Mouse (Mus musculus): Measurements from ENCODE around the gene Cebpg. TPM values are rescaled to one million over a fixed set of nuclear protein-coding genes. Genes with fewer than 3 reads are reported as not detected.

The Cebpg gene
- polyA plus RNA-seq, 2 experiments = 9.2 to 14.7 TPM

- no peak; the same call in 1 of the 2 replicates for ATAC-seq (ENCODE audit: insufficient read depth)
- Histone ChIP-seq H3K27me3 (ENCODE audit: control insufficient read depth, insufficient read depth, low read length) (no peaks in the 10 kb centered on the region; the same call in 1 of the 2 replicates), H3K9ac (replicated peaks) (no peak overlapping the region), H3K4me3 (ENCODE audit: insufficient read depth in 1 of 2, low read depth in 2 of 2, low read length in 2 of 2) (peak overlapping the region in 1 of 2 experiments; percentile 12; a peak in 1 of 4 replicates), H3K4me2 (ENCODE audit: low read depth) (peak overlapping the region; percentile 48), H3K27ac (no peak overlapping the region), H3K36me3 (replicated peaks; ENCODE audit: control insufficient read depth, insufficient read depth, low read depth) (no peaks in the 10 kb centered on the region), H3K4me1 (replicated peaks; ENCODE audit: control insufficient read depth in 2 of 2, insufficient read depth in 2 of 2, low read length in 1 of 2) (peaks cover 0 to 4% of the 10 kb centered on the region in 2 experiments; a peak in 2 of 4 replicates), H3K9me3 (ENCODE audit: control insufficient read depth, low read length) (no peaks in the 10 kb centered on the region)
- no peak for TF ChIP-seq EP300 (IDR thresholded peaks at IDR 0.05; ENCODE audit: low read depth)
- no peak for TF ChIP-seq CTCF (IDR thresholded peaks at IDR 0.05; ENCODE audit: low read depth)
- 4% methylated on average over 21 of the region's 21 CpGs for WGBS (ENCODE audit: insufficient replicate concordance)
- DNase-seq (ENCODE audit: low read depth in 3 of 3, low spot score in 3 of 3) = no peak
Measured at GRCm38 (mm10) chr7:35086271-35086861, 30.0 kb upstream of the Cebpg start.

- no peak for ATAC-seq (ENCODE audit: insufficient read depth)
- WGBS (ENCODE audit: insufficient replicate concordance) = 40% methylated on average over 12 of the region's 12 CpGs
Measured at GRCm38 (mm10) chr7:35084565-35085360, 28.4 kb upstream of the Cebpg start.

GRCm38 (mm10) chr7:35081406-35082104 is 25.2 kb upstream of the Cebpg start:
- no peaks in the 10 kb centered on the region for H3K9me3 ChIP-seq (ENCODE audit: control insufficient read depth, low read length)
- DNase-seq (ENCODE audit: low read depth in 3 of 3, low spot score in 3 of 3) (no peak), ATAC-seq (ENCODE audit: insufficient read depth) (no peak)
- H3K36me3 ChIP-seq (replicated peaks; ENCODE audit: control insufficient read depth, insufficient read depth, low read depth) = no peaks in the 10 kb centered on the region
- TF ChIP-seq EP300 (IDR thresholded peaks at IDR 0.05; ENCODE audit: low read depth) = no peak
- TF ChIP-seq CTCF (IDR thresholded peaks at IDR 0.05; ENCODE audit: low read depth) = no peak
- WGBS (ENCODE audit: insufficient replicate concordance) = 55% methylated on average over 9 of the region's 9 CpGs
- no peak overlapping the region; the same call in 1 of the 2 replicates for H3K9ac ChIP-seq (replicated peaks)
- no peaks in the 10 kb centered on the region; the same call in 1 of the 2 replicates for H3K27me3 ChIP-seq (ENCODE audit: control insufficient read depth, insufficient read depth, low read length)
- no peak overlapping the region for H3K27ac ChIP-seq
- peak overlapping the region; percentile 42 for H3K4me2 ChIP-seq (ENCODE audit: low read depth)
- peaks cover 0 to 9% of the 10 kb centered on the region in 2 experiments; a peak in 2 of 4 replicates for H3K4me1 ChIP-seq (replicated peaks; ENCODE audit: control insufficient read depth in 2 of 2, insufficient read depth in 2 of 2, low read length in 1 of 2)
- no peak overlapping the region; a peak in 1 of 4 replicates for H3K4me3 ChIP-seq (ENCODE audit: insufficient read depth in 1 of 2, low read depth in 2 of 2, low read length in 2 of 2)

More at GRCm38 (mm10) chr7:35084565-35085360, 28.4 kb upstream of the Cebpg start:
- no peaks in the 10 kb centered on the region; the same call in 1 of the 2 replicates for H3K27me3 ChIP-seq (ENCODE audit: control insufficient read depth, insufficient read depth, low read length)
- H3K4me2 ChIP-seq (ENCODE audit: low read depth) = no peak overlapping the region
- no peaks in the 10 kb centered on the region for H3K9me3 ChIP-seq (ENCODE audit: control insufficient read depth, low read length)
- no peak overlapping the region for H3K9ac ChIP-seq (replicated peaks)
- no peaks in the 10 kb centered on the region for H3K36me3 ChIP-seq (replicated peaks; ENCODE audit: control insufficient read depth, insufficient read depth, low read depth)
- TF ChIP-seq EP300 (IDR thresholded peaks at IDR 0.05; ENCODE audit: low read depth) (no peak), CTCF (IDR thresholded peaks at IDR 0.05; ENCODE audit: low read depth) (no peak)
- DNase-seq (ENCODE audit: low read depth in 3 of 3, low spot score in 3 of 3) = no peak
- no peak overlapping the region for H3K4me3 ChIP-seq (ENCODE audit: insufficient read depth in 1 of 2, low read depth in 2 of 2, low read length in 2 of 2)
- H3K27ac ChIP-seq = no peak overlapping the region
- peaks cover 0 to 9% of the 10 kb centered on the region in 2 experiments; a peak in 2 of 4 replicates for H3K4me1 ChIP-seq (replicated peaks; ENCODE audit: control insufficient read depth in 2 of 2, insufficient read depth in 2 of 2, low read length in 1 of 2)

GRCm38 (mm10) chr7:35080843-35081338 is 24.5 kb upstream of the Cebpg start:
- Histone ChIP-seq H3K27ac (peak overlapping the region; percentile 20; the same call in 1 of the 2 replicates), H3K9ac (replicated peaks) (peak overlapping the region; percentile 9; the same call in 1 of the 2 replicates), H3K4me2 (ENCODE audit: low read depth) (peak overlapping the region; percentile 42), H3K9me3 (ENCODE audit: control insufficient read depth, low read length) (no peaks in the 10 kb centered on the region), H3K27me3 (ENCODE audit: control insufficient read depth, insufficient read depth, low read length) (no peaks in the 10 kb centered on the region), H3K36me3 (replicated peaks; ENCODE audit: control insufficient read depth, insufficient read depth, low read depth) (no peaks in the 10 kb centered on the region), H3K4me3 (ENCODE audit: insufficient read depth in 1 of 2, low read depth in 2 of 2, low read length in 2 of 2) (peak overlapping the region; percentile 12; a peak in 3 of 4 replicates), H3K4me1 (replicated peaks; ENCODE audit: control insufficient read depth in 2 of 2, insufficient read depth in 2 of 2, low read length in 1 of 2) (peaks cover 0 to 9% of the 10 kb centered on the region in 2 experiments; a peak in 2 of 4 replicates)
- WGBS (ENCODE audit: insufficient replicate concordance) = 7% methylated on average over 10 of the region's 10 CpGs
- ATAC-seq (ENCODE audit: insufficient read depth) (peak; percentile 35; the same call in 1 of the 2 replicates), DNase-seq (ENCODE audit: low read depth in 3 of 3, low spot score in 3 of 3) (no peak)
- no peak for TF ChIP-seq EP300 (IDR thresholded peaks at IDR 0.05; ENCODE audit: low read depth)
- TF ChIP-seq CTCF (IDR thresholded peaks at IDR 0.05; ENCODE audit: low read depth) = no peak

All from liver, embryonic 14.5 days (tissue).